Mouse (Mus musculus): Measurements from ENCODE around the gene Naxe.
A peak's percentile ranks its signal among the peaks of the same experiment; 100 is the strongest.

The Naxe gene

DNA sequence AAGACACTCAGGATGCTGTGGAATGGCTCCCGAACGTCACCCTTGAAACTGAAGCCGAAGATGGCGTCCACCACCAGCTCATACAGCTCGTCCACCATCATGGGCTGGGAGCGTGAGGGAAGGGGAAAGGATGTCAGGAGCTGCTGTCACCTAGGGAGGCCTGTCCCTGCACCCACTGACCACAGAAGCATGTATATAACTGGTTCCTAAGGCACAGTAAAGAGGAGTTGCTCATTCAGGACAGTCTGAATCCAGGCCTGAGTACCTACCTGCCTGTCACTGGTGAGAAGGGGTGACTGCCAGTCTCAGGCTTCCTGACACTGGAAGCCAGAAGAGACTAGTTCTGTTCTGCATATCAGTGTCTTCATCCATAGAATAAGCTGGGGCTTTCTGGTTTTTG, 1.3 kb downstream of the Naxe start:
- DNase-seq (ENCODE audit: low spot score) = no peak

DNA sequence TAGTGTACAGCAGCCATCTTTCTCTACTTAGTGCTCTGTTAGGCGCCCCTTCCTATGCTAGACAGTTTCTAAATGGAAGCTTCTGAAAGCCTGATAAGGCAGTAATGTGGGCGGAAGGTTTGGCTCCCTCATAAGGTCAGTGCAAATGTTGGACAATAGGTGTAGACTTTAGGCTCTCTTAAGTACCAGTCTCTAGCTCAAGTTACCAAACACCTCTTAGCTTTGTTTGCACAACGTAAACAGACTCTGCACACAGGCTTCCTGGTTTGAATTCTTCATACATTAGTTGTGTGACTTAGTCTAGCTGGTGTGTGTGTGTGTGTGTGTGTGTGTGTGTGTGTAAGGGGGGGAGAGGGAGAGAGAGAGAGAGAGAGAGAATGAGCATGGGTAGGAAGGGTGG, 8.8 kb downstream of the Naxe start:
- no peak for DNase-seq (ENCODE audit: low spot score)

DNA sequence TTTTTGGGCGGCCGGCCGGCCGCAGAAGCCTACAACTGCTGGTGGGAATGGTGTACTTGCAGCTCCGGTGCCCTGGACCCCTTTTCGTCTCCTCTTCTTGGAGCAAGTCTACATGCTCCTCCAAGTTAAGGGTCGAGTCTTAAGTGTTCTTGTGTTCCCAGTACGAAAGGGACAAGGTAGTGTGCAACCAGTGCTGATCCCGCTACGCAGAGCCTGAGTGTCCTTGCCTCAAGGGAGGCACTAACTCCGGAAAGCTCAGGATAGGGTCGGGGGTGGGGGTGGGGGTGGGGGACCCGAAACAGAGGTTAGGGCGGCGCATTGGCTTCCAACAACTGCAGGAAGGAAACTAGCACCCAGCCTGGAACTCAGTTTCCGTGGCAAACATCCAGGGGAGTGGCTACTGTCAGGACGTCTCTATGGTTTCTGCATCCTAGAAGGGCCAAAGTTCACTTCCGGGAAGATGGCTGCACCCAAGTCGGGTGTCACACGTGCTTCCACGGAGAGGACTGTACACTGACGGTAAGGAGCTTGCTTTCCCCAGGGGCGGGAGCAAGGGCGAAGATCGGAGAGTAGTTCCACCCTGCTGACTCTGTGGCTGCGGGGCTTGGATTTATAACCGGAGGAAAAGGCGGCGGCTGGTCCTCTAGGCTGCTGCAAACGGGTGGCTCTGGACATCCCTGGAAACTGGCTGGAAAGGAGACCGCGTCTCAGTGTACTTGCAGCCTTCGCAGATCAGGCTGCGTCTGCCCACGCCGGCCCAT, 15.5 kb downstream of the Naxe start, which contains the start of gene Gpatch4:
Gpatch4 (plus strand) TSS at position 448 of the 761 bp plus-strand sequence.
- peak; percentile 96 for DNase-seq (ENCODE audit: low spot score)

DNA sequence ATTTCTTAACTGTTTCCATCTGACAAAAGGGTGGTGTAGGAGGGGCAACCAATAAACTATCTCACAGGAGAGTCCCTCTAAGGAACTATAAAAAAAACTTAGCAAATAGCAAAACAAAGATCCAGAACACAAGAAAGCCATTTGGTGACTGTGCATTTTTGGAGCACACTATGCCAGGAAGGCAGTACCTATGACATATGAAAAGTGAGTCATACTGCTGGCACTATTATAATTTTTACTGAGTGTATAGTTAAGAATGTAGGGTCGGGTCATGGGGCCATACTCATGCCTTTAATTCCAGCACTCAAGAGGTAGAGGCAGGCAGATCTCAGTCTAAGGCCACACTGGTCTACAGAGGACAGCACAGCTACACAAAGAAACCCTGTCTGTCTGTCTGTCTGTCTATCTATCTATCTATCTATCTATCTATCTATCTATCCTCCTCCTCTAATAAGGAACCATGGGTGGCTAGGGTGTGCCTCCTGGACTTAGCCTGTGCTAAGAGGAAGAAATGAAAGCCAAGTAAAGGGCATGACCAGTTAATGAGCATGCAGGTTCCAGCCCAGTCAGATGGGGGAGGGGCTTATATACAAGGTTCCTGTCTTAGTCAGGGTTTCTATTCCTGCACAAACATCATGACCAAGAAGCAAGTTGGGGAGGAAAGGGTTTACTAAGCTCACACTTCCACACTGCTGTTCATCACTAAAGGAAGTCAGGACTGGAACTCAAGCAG, 22.6 kb downstream of the Naxe start:
- DNase-seq (ENCODE audit: low spot score) = no peak

DNA sequence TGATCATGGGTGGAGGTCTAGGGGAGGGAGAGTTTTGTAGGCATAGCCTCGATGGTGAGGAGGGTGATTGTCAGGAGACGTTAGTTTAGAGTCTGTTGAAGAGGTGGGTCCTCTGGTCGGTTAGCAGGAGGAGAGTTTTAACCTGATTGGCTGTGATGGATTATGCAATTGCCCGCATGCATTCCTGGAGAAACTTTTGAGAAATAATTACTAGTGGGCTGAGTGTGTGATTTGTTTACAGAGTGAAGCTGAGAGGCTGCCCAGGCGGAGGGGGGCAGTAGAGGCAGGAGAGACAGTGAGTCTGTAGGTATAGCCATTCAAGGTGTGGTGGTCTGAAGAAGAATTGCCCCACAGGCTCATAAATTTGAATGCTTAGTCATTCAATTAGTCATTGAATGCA, 24.8 kb downstream of the Naxe start:
- no peak for DNase-seq (ENCODE audit: low spot score)

DNA sequence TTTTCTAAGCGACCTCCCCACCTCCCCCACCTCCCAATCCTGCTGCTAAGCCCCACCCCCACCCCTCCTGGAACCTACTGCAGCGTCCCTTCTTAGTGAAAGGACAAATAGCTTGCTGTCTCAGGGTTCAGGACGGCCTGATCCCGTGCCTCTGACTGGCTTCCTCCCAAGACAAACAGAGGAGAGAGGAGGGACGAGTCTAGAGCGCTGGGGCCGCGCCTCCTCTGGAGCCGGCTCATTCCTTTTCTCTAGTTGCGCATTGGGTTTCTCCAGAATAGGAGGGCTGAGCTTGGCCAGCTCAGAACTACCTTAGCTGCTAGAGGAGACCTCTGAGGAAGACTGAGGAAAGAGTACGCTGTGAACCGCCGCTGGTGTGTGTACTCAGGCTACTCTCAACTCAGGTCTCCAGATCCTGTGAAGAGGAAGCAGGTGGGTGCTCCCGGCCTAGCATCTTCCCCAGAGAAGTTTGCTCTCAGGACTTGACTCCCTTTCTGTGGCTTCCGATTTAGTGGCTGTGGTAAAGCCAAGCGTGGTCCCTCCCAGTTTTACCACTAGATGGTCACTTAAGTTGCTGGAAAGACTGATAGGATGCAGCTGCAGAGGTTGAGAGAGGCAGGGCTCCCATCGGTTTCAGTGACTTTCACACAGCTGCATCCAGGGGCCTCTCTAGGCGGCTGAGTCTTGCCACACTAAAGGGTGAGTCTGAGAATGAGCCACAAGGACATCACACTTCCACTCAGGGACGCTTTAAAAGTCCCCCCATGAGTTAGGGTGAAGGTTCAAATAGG, 27.5 kb downstream of the Naxe start:
- peak; percentile 45 for DNase-seq (ENCODE audit: low spot score)

DNA sequence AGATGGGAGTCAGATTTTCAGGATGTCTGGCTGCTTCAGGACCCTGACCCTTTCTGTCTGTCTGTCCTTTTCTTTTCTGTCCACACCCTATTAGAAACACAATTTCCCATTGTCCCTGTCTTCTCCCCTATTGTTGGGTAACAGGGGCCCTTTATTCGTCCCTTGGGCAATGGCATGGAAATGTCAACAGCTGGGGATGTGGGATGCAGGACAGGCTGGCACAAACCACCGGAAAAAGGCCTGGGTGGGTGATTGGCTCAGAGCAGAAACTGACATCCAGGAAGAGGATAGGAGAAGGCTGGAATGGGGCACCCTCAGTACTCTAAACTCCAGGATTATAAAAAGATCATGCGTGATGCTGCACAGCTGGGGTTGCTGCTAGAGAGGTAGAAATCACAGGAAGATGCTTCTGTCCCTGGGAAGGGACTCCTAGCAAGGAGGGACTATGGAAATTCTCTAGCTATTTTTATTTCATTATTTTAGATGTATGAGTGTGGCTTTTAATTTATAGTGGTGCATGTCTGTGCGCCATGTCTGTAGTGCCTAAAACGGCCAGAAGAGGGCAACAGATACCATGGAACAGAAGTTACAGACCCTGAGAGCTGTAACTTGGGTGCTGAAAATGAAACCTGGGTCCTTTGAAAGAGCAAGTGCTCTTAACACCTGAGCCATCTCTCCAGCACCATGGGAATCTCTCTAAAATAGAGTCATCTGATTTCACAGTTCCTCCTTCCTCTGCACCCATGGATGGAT, 30.7 kb downstream of the Naxe start, which contains the start of gene Hapln2:
Hapln2 (minus strand) TSS at position 150 of the 753 bp plus-strand sequence.
- no peak for DNase-seq (ENCODE audit: low spot score)

DNA sequence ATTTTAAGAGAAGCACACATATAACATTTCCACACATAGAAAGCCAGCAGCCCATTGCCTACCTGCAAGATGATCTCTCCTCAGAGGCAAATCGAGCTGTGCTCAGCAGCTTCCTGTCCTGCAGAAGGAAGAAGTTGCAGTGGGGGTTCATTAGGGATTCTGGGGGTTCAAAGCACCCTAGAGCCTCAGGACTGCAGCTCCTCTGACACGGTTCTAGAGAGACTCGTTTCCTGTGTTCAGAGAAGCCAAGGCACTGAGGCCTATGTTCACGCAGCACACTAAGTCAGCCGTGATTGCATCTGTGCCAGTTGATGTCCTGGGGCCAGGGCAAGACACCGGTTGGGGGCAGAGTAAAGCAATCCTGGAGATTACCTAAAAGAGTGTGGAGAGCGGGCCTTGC, 31.5 kb downstream of the Naxe start:
- DNase-seq (ENCODE audit: low spot score) = no peak

DNA sequence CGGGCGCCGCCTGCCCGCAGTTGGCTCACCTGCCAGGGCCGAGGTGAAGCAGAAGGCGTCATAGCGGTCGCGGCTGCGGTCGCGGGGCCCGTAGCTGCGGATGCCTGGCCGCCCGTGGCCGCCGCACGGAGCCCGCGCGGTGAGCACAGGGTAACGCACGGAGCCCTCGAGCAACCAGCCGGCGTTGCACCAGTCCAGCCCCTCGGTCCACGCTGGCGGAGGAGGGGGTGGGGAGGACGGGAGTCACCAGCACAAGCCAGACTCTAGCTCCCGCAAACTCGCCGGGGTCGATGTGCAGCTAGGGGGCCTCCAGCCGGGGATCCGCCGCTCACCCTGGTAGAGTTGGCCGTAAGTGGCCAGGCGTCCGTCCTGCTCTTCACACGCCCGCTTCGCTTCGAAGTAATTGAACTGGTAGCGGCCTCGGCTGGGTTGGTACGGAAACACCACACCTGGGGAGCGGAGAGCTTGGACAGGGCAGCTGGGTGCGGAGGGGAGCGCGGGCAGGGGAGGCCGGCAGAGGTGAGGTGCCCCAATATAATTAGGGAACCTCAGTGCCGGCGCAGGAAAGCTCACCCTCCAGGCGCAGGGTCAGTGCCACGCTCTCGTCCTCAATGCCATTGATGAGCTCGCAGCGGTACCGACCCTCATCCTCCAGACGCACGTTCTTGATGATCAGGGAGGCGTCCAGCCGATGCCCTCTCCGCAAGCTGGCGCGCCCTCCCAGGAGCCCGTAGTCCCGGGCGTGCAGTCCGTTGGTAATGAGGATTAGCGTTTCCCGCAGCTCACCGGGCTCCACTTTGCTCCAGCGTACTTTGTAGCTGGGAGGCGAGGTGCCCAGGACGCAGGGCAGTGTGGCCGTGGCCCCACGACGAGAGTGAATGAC, 34.9 kb downstream of the Naxe start:
- no peak for DNase-seq (ENCODE audit: low spot score)

DNA sequence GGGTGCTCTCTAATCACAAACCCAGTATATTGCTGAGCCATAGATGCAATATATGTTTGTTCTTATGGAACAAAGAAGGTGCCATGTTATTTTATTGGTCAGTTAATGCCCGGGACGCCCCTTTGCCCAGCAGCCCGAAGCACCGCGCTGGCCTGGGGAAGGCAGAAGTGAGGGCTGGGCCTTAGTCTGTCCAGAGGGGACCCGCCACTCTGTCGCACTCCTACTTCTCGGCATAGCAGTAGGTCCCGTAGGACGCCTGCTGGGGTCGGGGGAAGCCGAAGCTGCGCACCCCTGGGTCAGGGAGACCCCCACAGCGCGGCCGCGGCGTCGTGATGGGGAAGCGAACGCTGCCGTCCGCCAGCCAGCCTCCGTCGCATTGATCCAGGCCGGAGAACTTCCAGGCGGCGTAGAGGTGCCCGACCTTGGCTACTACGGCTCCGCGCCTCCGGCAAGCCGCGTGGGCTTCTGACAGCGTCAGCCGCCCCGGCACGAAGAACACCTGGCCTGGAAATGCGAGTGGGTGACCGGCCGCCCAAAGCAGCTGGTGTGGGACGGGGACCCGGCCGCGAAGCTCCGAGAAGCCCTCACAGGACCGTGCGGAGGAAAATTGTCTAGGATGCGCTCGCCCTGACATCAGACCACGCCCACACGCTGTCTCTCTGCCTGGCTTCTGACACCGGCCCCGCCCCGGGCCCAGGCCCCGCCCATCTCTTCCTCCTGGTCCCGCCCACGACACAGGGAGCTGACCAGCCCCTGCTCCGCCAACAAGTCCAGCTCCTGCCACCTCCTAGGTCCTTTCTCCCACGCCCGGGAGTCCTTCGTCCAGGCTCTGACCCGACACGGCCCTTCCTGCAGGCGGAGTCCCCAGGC, 35.7 kb downstream of the Naxe start:
- no peak for DNase-seq (ENCODE audit: low spot score)

DNA sequence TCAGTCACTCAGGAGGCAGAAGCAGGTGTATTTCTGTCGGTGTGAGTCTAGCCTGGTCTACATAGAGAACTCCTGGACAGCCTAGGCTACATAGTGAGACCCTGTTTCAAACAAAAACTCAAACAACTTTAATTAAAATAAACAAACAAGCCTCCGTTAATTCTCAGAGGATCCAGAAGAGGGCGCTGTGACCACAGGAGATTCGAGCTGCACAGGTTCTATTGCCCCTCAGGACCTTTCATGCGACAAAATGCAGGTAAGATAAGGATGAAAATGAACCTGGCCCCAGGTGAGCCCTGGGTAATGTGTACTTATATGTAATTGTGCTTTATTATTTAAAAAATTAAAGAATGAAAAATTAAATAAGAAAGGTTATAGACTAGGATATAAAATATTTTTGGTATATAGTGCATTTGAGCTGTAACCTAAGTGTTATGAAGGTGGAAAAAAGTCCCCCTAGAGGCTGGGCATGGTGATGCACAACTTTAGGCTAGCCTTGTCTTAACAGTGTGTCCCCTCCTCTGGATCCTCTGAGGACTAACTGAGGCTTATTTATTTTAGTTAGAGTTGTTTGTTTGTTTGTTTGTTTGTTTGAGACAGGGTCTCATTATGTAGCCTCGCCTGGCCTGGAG, 47.5 kb downstream of the Naxe start:
- peak; percentile 24 for DNase-seq (ENCODE audit: low spot score)
